Mouse (Mus musculus): Measurements from ENCODE around the gene Tpp1. TPM values are rescaled to one million over a fixed set of nuclear protein-coding genes. Genes with fewer than 3 reads are reported as not detected.

The Tpp1 gene
- total and polyA plus RNA-seq, 3 experiments = 42.1 to 66.1 (median 50.3) TPM

DNA sequence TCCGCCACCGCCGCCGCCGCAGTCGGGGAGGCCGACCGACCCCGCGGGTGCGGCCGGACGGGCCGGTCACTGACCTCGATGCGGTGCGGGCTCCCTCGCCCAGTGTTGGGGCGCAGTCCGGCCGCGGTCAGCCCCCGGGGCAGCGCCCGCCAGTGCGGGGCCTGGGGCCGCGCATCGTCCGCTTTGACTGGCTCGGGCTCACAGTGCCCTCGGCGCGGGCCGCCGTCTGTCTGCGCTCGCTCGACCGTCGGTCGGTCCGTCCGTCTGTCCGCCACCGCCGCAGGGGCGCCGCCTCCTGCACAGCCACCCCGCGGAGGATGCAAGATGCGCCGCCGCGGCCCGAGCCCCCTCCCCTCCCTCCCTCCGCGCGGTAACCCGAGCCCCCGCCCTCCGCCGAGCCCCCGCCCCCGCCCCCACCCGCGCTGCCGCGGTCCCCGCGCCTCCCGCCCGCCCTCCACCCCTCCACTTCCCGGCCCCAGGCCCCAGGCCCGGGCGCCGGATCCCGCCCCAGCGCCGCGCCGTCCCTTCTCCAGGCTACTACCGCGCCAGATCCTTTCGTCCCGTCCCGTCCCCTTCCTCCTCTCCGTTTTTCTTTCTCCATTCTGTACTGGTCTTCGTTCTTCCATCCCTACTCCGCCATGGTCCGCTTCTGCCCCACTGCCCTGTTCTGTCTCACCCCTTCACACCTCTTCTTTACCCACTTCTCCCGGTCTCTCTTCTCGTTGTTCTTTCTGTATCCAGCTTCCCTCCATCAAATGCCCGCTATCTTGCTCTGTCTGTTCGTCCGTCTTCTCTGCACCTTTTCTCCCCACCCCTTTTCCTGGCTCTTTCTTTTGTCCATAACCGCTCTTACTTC lies 35.5 kb upstream of the Tpp1 start, which contains the start of gene Dchs1:
TSS of gene Dchs1 (minus strand) at position 370 of the 856 bp plus-strand sequence.
- Histone ChIP-seq H3K79me2 (replicated peaks; ENCODE audit: control insufficient read depth, insufficient read depth, low read length) (no peaks in the 10 kb centered on the region), H3K9ac (ENCODE audit: low read depth, low read length) (peak within 1 kb of the TSS; percentile 90), H3K27me3 (ENCODE audit: control insufficient read depth, insufficient read depth, low read length) (0 out of 2 replicates have a peak, but pooled peaks cover 2% of the 10 kb centered on the region), H3K27ac (peak within 1 kb of the TSS; percentile 86), H3K4me3 (peak within 1 kb of the TSS; percentile 70), H3K4me1 (ENCODE audit: control insufficient read depth, insufficient read depth, low read length) (peaks cover 5% of the 10 kb centered on the region), H3K36me3 (ENCODE audit: control insufficient read depth, insufficient read depth, low read length) (no peaks in the 10 kb centered on the region; the same call in 1 of the 2 replicates)
- under 1% methylated on average over 67 of the region's 97 CpGs for WGBS
- DNase-seq = peak; percentile 54 to 66
- no peak for TF ChIP-seq EP300 (IDR thresholded peaks at IDR 0.05; ENCODE audit: insufficient read depth, low read depth, low read length)
- TF ChIP-seq POLR2A (IDR thresholded peaks at IDR 0.05; ENCODE audit: insufficient read depth, low read depth, low read length) = peak; percentile 46; the same call in 1 of the 2 replicates
- TF ChIP-seq CTCF (IDR thresholded peaks at IDR 0.05) = no peak
- intact Hi-C loops (cut with DNase I) = loop anchor here (2.0 kb wide), 2 partner anchors 21 to 43 kb away; partner anchors contain the start of gene Taf10

DNA sequence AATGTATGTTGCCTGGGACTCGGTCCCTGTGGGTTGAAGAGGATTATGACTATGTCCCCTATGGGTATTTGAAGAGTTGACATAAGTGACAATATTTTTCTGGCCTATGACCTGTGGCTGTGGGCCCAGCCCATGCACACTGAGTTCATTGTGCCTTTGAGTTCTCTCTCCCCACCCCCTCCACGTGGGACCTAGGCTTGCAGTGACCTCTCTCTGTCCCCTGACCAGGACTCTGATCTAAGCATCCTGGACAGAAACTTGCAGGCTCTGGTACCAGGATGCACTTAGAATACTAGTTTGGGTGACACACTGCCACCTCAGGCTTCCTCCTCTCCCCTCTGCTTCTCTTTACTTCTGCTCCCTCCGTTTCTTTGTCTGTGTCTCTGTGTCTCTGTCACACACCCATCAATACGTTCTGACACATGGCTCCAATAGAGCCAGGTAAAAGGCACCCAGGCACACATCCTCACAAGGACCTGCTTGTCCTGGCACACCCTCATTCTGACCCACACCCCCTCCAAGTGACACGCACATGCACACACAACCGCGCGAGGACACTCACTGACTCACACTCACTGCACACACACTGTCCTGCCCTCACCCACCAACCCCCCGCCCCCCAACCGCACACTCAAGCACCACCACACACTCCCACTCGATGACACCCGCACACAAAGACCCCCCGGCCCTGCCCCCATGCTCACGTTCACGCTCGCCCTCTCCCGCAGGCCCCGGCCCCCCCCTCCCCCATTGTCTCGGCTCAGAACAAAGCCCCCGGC lies 34.7 kb upstream of the Tpp1 start:
- TF ChIP-seq POLR2A (IDR thresholded peaks at IDR 0.05; ENCODE audit: insufficient read depth, low read depth, low read length) (no peak), EP300 (IDR thresholded peaks at IDR 0.05; ENCODE audit: insufficient read depth, low read depth, low read length) (no peak), CTCF (IDR thresholded peaks at IDR 0.05) (no peak)
- peak overlapping the region; percentile 86 for H3K27ac ChIP-seq
- intact Hi-C loops (cut with DNase I) = loop anchor here (2.0 kb wide), 2 partner anchors 22 to 42 kb away; partner anchors contain the start of gene Taf10
- 0 out of 2 replicates have a peak, but pooled peaks cover 2% of the 10 kb centered on the region for H3K27me3 ChIP-seq (ENCODE audit: control insufficient read depth, insufficient read depth, low read length)
- no peaks in the 10 kb centered on the region for H3K79me2 ChIP-seq (replicated peaks; ENCODE audit: control insufficient read depth, insufficient read depth, low read length)
- H3K4me1 ChIP-seq (ENCODE audit: control insufficient read depth, insufficient read depth, low read length) = peaks cover 5% of the 10 kb centered on the region
- H3K36me3 ChIP-seq (ENCODE audit: control insufficient read depth, insufficient read depth, low read length) = no peaks in the 10 kb centered on the region; the same call in 1 of the 2 replicates
- H3K4me3 ChIP-seq = peak overlapping the region; percentile 70
- WGBS = 10% methylated on average over 19 of the region's 20 CpGs
- H3K9ac ChIP-seq (ENCODE audit: low read depth, low read length) = peak overlapping the region; percentile 90
- no peak for DNase-seq

DNA sequence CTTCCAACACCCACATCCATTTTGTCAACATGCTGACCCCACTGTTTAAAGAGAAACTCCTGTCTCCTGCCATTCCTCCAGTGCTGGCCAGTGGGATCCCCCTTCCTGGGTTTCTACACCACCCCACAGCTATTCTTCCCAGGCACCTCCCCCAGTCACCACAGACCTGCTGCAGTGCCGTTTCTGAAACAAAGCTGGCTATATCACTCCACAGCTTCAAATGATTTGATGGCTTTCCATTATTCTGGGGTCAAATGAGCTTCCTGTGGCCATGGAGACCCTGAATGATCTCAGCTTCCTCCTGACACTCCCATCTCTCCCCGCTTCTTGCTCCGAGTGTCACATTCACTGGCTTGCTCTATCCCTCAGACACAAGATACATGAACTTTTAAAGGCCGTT lies 32.5 kb upstream of the Tpp1 start:
- TF ChIP-seq EP300 (IDR thresholded peaks at IDR 0.05; ENCODE audit: insufficient read depth, low read depth, low read length) = no peak
- TF ChIP-seq CTCF (IDR thresholded peaks at IDR 0.05) = no peak
- no peak for TF ChIP-seq POLR2A (IDR thresholded peaks at IDR 0.05; ENCODE audit: insufficient read depth, low read depth, low read length)
- 20% methylated on average over 4 of the region's 4 CpGs for WGBS
- Histone ChIP-seq H3K27me3 (ENCODE audit: control insufficient read depth, insufficient read depth, low read length) (0 out of 2 replicates have a peak, but pooled peaks cover 2% of the 10 kb centered on the region), H3K9ac (ENCODE audit: low read depth, low read length) (0 out of 2 replicates have a peak overlapping the region, but pooled peaks have one; percentile 4), H3K4me1 (ENCODE audit: control insufficient read depth, insufficient read depth, low read length) (peaks cover 5% of the 10 kb centered on the region), H3K36me3 (ENCODE audit: control insufficient read depth, insufficient read depth, low read length) (no peaks in the 10 kb centered on the region; the same call in 1 of the 2 replicates), H3K4me3 (no peak overlapping the region), H3K79me2 (replicated peaks; ENCODE audit: control insufficient read depth, insufficient read depth, low read length) (no peaks in the 10 kb centered on the region), H3K27ac (peak overlapping the region; percentile 36)
- intact Hi-C loops (cut with DNase I) = no loop called here
- DNase-seq = no peak

- TF ChIP-seq EP300 (IDR thresholded peaks at IDR 0.05; ENCODE audit: insufficient read depth, low read depth, low read length) = no peak
- no peak for TF ChIP-seq POLR2A (IDR thresholded peaks at IDR 0.05; ENCODE audit: insufficient read depth, low read depth, low read length)
- TF ChIP-seq CTCF (IDR thresholded peaks at IDR 0.05) = no peak
- Histone ChIP-seq H3K4me3 (no peak overlapping the region), H3K4me1 (ENCODE audit: control insufficient read depth, insufficient read depth, low read length) (peaks cover 10% of the 10 kb centered on the region), H3K9ac (ENCODE audit: low read depth, low read length) (no peak overlapping the region), H3K27me3 (ENCODE audit: control insufficient read depth, insufficient read depth, low read length) (0 out of 2 replicates have a peak, but pooled peaks cover 2% of the 10 kb centered on the region), H3K79me2 (replicated peaks; ENCODE audit: control insufficient read depth, insufficient read depth, low read length) (no peaks in the 10 kb centered on the region), H3K36me3 (ENCODE audit: control insufficient read depth, insufficient read depth, low read length) (no peaks in the 10 kb centered on the region; the same call in 1 of the 2 replicates), H3K27ac (no peak overlapping the region; the same call in none of the 2 replicates)
- 28% methylated on average over 4 of the region's 4 CpGs for WGBS
- DNase-seq = no peak
- intact Hi-C loops (cut with DNase I) = no loop called here
These were observed 31.8 kb upstream of the Tpp1 start for GRCm38 (mm10) chr7:105783861-105784260.

DNA sequence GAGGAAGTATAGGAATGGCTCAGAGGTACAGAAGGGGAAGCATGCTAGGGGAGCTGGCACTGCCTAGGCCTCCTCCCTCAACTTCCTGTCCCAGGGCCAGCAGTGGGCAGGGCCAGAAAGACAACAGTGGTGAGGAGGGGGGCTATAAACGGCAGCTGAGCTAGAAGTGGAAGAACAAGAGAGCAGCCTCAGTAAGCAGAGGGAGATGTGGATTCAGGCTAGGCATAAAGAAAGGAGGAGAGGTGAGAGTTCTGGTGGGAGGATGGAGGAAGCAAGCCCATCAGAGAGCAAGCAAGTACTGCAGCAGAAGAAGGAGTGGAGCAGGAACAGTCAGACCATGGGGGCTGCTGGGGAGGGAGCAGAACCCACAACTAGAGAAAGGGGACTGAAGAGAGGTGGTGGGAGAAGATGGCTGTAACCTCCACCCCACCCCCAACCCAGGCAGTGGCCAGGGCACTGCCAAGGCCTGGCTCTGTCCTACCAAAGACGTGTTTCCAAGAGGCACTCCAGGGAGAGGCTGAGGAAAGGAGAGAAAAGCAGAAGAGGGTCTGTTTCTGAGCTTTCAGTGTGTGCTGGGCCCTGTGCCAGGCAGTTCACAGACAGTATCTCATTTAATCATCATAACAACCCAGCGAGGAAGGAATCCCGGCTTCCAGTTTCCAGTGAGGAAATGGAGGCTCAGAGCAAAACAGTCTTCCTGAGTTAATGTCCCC lies 26.7 kb upstream of the Tpp1 start:
- H3K4me3 ChIP-seq = no peak overlapping the region
- intact Hi-C loops (cut with DNase I) = loop anchor here (2.0 kb wide), 1 partner anchor 32 kb away; the partner anchor contains the start of gene Mrpl17
- no peaks in the 10 kb centered on the region for H3K36me3 ChIP-seq (ENCODE audit: control insufficient read depth, insufficient read depth, low read length)
- H3K9ac ChIP-seq (ENCODE audit: low read depth, low read length) = peak overlapping the region; percentile 1; the same call in 1 of the 2 replicates
- no peak for TF ChIP-seq EP300 (IDR thresholded peaks at IDR 0.05; ENCODE audit: insufficient read depth, low read depth, low read length)
- no peak for TF ChIP-seq POLR2A (IDR thresholded peaks at IDR 0.05; ENCODE audit: insufficient read depth, low read depth, low read length)
- no peak for TF ChIP-seq CTCF (IDR thresholded peaks at IDR 0.05)
- peak; percentile 64 to 70 for DNase-seq
- no peaks in the 10 kb centered on the region for H3K27me3 ChIP-seq (ENCODE audit: control insufficient read depth, insufficient read depth, low read length)
- H3K4me1 ChIP-seq (ENCODE audit: control insufficient read depth, insufficient read depth, low read length) = peaks cover 23% of the 10 kb centered on the region
- WGBS = 14% methylated on average over 4 of the region's 4 CpGs
- H3K79me2 ChIP-seq (replicated peaks; ENCODE audit: control insufficient read depth, insufficient read depth, low read length) = no peaks in the 10 kb centered on the region
- H3K27ac ChIP-seq = peak overlapping the region; percentile 66
